Mouse (Mus musculus) leukemia stem cell, adult 10-12 weeks (primary cell): Measurements from ENCODE around the gene Bpifb9a. TPM values are rescaled to one million over a fixed set of nuclear protein-coding genes. Genes with fewer than 3 reads are reported as not detected.

Experiments used
- polyA plus RNA-seq: library from polyadenylated mRNA; stranded (reverse); fragments of >175 nt; gene quantifications from 2 replicates; pipeline ENCODE4 v1.2.3, GENCODE M21; 2012; ENCODE audit warnings: low replicate concordance

The Bpifb9a gene
- polyA plus RNA-seq, result not detected in 2 replicates

DNA sequence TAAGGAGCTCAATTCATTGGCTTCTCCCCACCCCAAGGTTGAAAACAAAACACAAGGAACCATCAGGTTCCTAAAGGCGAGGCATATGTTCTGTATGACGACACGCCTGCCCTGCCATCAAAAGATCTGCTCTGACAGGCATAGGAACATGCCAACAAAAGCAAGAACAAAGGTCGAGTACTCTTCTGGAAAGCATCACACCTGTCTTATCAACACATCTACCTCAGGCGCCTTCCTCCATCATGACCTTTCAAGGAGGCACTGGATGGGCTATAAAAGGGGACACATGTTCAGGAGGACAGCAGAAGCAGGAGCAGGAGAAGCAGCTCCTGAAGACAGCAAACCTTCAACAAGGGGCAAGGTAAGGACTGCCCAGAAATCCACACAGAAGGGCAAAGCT is at the start of gene Bpifb9a:
Gene Bpifb9a (plus strand): TSS at position 301 of the 400 bp plus-strand sequence.

DNA sequence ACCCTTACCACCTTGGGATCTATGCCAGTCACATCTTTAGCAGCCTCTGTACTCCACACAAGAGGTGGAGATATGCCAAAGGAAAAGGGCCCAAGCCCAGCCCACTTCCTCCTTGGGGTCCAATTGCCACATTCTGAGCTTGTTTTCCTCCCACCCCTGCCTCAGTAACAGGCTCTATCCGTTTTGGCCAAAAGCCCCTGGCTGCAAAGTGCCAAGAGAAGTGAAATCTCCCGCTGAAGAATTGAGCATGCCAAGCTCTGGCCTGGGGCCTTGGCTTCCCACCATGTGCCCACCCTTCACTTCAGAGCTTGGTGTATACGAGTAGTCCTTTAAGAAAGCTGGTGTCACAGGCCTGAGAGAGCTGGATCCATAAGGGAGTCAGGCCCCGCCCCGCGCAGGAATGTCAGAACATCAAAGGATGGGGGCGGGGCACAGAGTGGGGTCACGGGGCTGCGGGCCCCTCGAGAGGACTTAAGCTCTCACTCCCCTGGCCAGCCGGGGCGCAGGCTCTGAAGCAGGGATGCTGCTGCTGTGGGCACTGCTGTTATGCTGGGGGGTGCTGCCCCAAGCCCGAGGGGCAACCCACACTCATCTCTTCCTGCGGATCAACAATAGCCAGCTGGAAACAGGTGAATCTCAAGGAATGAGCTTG is 34.3 kb upstream of the Bpifb9a start, which contains the start of gene Bpifb5:
Gene Bpifb5 (plus strand): TSS at position 478 of the 652 bp plus-strand sequence.

DNA sequence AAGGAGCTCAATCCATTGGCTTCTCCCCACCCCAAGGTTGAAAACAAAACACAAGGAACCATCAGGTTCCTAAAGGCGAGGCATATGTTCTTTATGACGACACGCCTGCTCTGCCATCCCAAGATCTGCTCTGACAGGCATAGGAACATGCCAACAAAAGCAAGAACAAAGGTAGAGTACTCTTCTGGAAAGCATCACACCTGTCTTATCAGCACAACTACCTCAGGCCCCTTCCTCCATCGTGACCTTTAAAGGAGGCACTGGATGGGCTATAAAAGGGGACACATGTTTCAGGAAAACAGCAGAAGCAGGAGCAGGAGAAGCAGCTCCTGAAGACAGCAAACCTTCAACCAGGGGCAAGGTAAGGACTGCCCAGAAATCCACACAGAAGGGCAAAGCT is 49.3 kb downstream of the Bpifb9a start, which contains the start of gene Bpifb9b:
Gene Bpifb9b (plus strand): TSS at position 301 of the 400 bp plus-strand sequence.

Other genes with a start within 250 kb of the Bpifb9a start
- not detected in 2 replicates for gene Bpifa2, start 249.6 kb upstream of the Bpifb9a start, polyA plus RNA-seq
- gene Bpifa3, start 127.5 kb upstream of the Bpifb9a start, polyA plus RNA-seq, result not detected in 2 replicates
- not detected in 2 replicates for gene Bpifa1, start 115.0 kb upstream of the Bpifb9a start, polyA plus RNA-seq
- gene Bpifa5, start 95.2 kb upstream of the Bpifb9a start, polyA plus RNA-seq, result not detected in 2 replicates
- gene Bpifb1, start 67.0 kb upstream of the Bpifb9a start, polyA plus RNA-seq, result not detected in 2 replicates
- gene Bpifb5, start 34.1 kb upstream of the Bpifb9a start, polyA plus RNA-seq, result not detected in 2 replicates
- not detected in 2 replicates for gene Bpifb9b, start 49.4 kb downstream of the Bpifb9a start, polyA plus RNA-seq
- 0.18 and 1.0 TPM in 2 replicates for gene Cdk5rap1, start 115.2 kb downstream of the Bpifb9a start, polyA plus RNA-seq
- 2.5 and 2.7 TPM in 2 replicates for gene Snta1, start 150.2 kb downstream of the Bpifb9a start, polyA plus RNA-seq
- 4.7 and 12.4 TPM in 2 replicates for gene Cbfa2t2, start 178.6 kb downstream of the Bpifb9a start, polyA plus RNA-seq